In genomic region chr9:113177181-113177917, GRCm38 (mm10) we compare ENCODE assay signal across 10 mouse cellular contexts.
DNase-seq lines count a peak whose midpoint lies in the region; ATAC-seq lines count a peak whose summit lies in the region.
"Had no signal": no experiment of that assay in that cellular context is flagged by ENCODE, and none has a peak within 500 bp of the region (broad histone marks: within the 10 kb centered on the region; RNA-seq: fewer than 3 reads in every experiment).

No protein-coding gene starts in this region.

- no peak overlapping the region for H3K9ac ChIP-seq in limb, embryonic 11.5 days (ENCODE audit: low read length)

- peak; percentile 62; the same call in 1 of the 2 replicates for ATAC-seq in limb, embryonic 11.5 days (ENCODE audit: insufficient number of reproducible peaks, low FRiP score, low TSS enrichment, low read depth)

- H3K4me1 ChIP-seq in limb, embryonic 11.5 days (ENCODE audit: control insufficient read depth, insufficient read depth, low read length): 0 out of 2 replicates have a peak, but pooled peaks cover 4% of the 10 kb centered on the region
- H3K4me1 ChIP-seq: megakaryocyte, embryonic 14.5 days had no signal

- WGBS in limb, embryonic 11.5 days: 19% methylated on average over 15 of the region's 15 CpGs

- H3K36me3 ChIP-seq in limb, embryonic 11.5 days (ENCODE audit: control insufficient read depth, insufficient read depth, low read length): no peaks in the 10 kb centered on the region

- H3K27me3 ChIP-seq in limb, embryonic 11.5 days (ENCODE audit: control insufficient read depth, insufficient read depth, low read length): no peaks in the 10 kb centered on the region
- H3K27me3 ChIP-seq: megakaryocyte, embryonic 14.5 days had no signal

- no peaks in the 10 kb centered on the region for H3K9me3 ChIP-seq in limb, embryonic 11.5 days (ENCODE audit: control insufficient read depth, low read length)

- peak; percentile 34 for DNase-seq in Muller cell, postnatal 12 days (ENCODE audit: inconsistent ontology term)
- peak; percentile 89 for DNase-seq in cerebellum, adult 9-11 months
- DNase-seq in layer of hippocampus, adult 18-20 months (ENCODE audit: low spot score in 2 of 2): peak; percentile 89 to 94
- peak; percentile 39 for DNase-seq in limb, embryonic 11.5 days (ENCODE audit: low spot score)
- no peak for DNase-seq in heart, adult 9 months (ENCODE audit: low spot score in 2 of 2)
- no peak for DNase-seq in adrenal gland, postnatal 4 days (ENCODE audit: low spot score in 2 of 2)
- no peak for DNase-seq in heart, postnatal 14 days
- DNase-seq in adrenal gland, postnatal 10 days: no peak
- DNase-seq: kidney, adult 8-10 months had no signal

- H3K4me3 ChIP-seq in limb, embryonic 11.5 days (ENCODE audit: low read depth, low read length): no peak overlapping the region
- H3K4me3 ChIP-seq: megakaryocyte, embryonic 14.5 days had no signal

- H3K4me2 ChIP-seq in limb, embryonic 11.5 days (ENCODE audit: low read depth, severe bottlenecking): peak overlapping the region; percentile 20; the same call in 1 of the 2 replicates

- intact Hi-C loops in heart, postnatal 14 days (cut with DNase I): no loop called here

- no peak overlapping the region for H3K27ac ChIP-seq in limb, embryonic 11.5 days (replicated peaks; ENCODE audit: low read depth, low read length)

Comparison
In these comparisons a context has a peak if more than half of its experiments do, and no peak if none do; other contexts are left out.
1. DNase-seq: peak in Muller cell, postnatal 12 days (single experiment), cerebellum, adult 9-11 months (single experiment), layer of hippocampus, adult 18-20 months (2 of 2) and limb, embryonic 11.5 days (single experiment); none in heart, adult 9 months (0 of 2), adrenal gland, postnatal 4 days (0 of 2), heart, postnatal 14 days (0 of 2) and adrenal gland, postnatal 10 days (single experiment).